Mouse (Mus musculus) liver, adult 2 months (tissue): Measurements from ENCODE around the gene Il6.

Experiments
- CTCF ChIP-seq: fragments of 200-500 bp; IDR thresholded peaks from 2 replicates; pipeline ENCODE4 v1.5.1; 2011; ENCODE audit warnings: low read depth, low read length, control low read depth
- POLR2A ChIP-seq: fragments of 200-500 bp; IDR thresholded peaks from 2 replicates; pipeline ENCODE4 v1.6.1; 2011; ENCODE audit warnings: low read length, control low read depth; ENCODE audit not compliant: insufficient read depth; ENCODE audit errors: extremely low read depth

- TF ChIP-seq CTCF, result no peak
- no peak for TF ChIP-seq POLR2A
Measured at GRCm38 (mm10) chr5:29972796-29973195, 40.1 kb upstream of the Il6 start.
